Mouse (Mus musculus) embryo, embryonic 10 days (tissue): Measurements from ENCODE around the gene Neu3.

Experiments
- DNase-seq: peaks from one replicate; pipeline ENCODE4 v3.0.0-alpha.2; 2015; ENCODE audit warnings: low spot score

Gene Neu3

DNA sequence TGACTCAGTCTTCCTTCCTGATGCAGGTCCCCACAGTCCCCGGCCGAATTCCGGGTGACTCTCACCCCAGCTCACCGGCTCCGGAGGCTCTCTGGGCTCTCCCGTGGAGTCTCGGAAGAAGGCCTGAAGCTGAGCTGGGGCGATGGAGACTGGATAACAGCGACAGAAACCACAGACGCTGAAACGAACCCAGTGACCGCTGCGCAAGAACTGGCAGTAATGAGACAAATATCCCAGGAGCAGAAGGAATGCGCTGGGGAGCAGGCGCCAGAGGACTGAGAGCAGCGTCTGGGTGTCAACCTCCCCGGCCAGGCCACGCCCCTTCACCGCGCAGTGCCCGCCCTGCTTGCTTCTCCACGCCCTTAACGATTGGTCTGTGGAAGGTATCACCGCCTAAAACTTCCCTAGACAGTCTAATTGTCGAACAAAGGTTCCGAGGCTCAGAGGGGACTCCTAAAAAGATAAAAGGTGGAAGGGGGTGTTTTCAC, at the start of gene Neu3:
TSS of gene Neu3 (minus strand) at position 335 of the 488 bp plus-strand sequence.
- DNase-seq = peak; percentile 97

GRCm38 (mm10) chr7:99876345-99876744, 48.1 kb upstream of the Neu3 start:
- DNase-seq = peak; percentile 93

DNA sequence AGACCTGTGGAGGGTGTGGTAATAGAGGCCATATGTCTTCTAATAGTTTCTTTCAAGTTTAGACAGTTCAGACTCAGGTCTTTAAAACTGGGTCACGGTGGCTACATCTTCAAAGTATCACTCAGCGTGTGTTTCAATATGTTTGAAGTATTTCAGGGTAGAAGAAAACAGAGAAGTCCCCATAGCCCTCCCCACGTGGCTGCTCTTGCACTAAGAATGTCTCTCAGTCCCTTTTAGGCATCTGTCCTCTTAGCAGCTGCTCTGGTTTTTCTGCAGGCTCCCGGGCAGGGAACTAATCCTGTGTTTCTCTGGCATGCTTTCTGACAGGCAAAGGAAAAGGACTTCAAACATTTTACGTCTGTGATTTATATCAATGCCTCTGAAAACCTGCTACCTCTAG, 47.7 kb upstream of the Neu3 start:
- no peak for DNase-seq

DNA sequence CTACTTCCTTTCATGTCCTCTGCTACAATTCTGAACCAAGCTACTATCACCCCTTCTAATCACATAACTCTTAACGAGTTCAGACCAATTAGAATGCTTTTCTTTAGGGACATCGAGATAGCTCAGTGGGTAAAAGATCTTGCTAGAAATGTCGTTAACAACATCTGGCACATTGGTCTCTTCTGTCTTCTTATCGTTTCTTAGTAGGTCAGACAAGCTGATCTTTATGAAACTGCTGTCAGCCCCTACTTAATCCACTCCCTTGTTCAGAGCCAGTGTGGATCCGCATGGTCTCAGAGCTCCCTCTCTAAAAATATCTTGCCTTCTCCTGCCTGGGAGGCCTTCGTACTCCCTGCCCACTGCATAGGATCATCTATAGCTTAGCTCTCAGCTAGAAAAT, 45.7 kb upstream of the Neu3 start:
- no peak for DNase-seq

- no peak for DNase-seq
These were observed 41.1 kb upstream of the Neu3 start for GRCm38 (mm10) chr7:99869296-99869695.

DNA sequence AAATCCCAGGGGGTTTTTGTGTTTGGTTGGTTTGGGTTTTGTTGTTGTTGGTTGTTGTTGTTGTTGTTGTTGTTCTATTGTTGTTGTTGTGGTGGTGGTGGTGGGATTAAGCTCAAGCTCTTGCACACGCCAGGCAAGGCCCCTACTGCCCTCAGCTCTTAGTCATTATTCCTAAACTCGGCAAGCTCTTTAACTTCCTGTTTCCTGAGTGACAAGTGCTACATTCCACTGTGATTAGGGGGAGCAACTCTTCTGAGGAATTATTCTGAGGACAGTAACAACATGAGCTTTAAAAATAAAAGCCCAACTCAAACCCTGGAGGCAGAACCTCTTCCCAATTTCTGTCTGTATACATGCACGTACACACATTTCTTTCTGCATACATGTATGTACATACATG, 37.0 kb upstream of the Neu3 start:
- DNase-seq = peak; percentile 13

- DNase-seq = peak; percentile 71
These were observed 36.2 kb upstream of the Neu3 start for GRCm38 (mm10) chr7:99864241-99865028.

DNA sequence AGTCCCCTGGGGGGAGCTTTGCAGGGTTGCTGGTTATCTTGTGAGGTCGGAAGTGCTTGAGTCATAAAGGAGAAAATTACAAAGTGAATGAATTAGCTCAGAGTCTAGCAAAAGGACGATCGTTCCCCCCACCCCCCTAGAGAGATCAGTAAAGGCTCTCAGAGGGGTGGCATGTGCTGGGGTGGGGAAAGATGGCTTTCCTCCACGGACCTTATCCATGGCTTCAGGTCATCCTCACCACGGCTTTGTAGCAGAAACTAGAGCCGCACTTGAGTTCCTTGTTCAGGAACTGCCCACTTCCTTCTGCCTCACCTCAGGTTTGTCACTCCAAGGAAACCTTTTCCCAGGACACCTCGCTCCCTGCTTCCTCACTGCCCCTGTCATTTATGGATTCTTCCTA, 35.1 kb upstream of the Neu3 start, which contains the start of gene Spcs2:
TSS of gene Spcs2 (minus strand) at position 101 of the 400 bp plus-strand sequence.
- no peak for DNase-seq

GRCm38 (mm10) chr7:99858813-99859585, 30.8 kb upstream of the Neu3 start, which contains the start of gene Xrra1:
TSS of gene Xrra1 (plus strand) at chr7:99859116.
- peak; percentile 100 for DNase-seq

GRCm38 (mm10) chr7:99858175-99858812, 30.1 kb upstream of the Neu3 start:
- no peak for DNase-seq

GRCm38 (mm10) chr7:99856266-99856861, 28.1 kb upstream of the Neu3 start:
- DNase-seq = no peak

DNA sequence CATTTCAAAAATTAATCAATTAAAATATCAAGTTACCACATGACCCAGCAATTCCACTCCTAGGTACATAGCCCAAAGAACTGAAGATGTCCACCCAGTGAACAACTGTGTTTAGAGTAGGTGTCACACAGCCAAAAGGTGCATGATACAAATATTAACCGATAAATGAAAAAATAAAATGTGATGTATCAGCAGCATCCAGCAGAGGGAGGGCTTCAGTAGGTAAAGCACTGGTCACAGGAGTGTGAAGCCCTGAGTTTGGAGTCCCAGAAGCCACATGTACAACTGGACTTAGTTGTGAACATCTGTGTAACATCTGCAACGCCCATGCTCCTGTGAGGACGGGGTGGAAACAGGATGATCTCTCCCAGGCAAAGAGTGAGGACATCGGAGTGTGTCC, 26.1 kb upstream of the Neu3 start:
- DNase-seq = no peak

DNA sequence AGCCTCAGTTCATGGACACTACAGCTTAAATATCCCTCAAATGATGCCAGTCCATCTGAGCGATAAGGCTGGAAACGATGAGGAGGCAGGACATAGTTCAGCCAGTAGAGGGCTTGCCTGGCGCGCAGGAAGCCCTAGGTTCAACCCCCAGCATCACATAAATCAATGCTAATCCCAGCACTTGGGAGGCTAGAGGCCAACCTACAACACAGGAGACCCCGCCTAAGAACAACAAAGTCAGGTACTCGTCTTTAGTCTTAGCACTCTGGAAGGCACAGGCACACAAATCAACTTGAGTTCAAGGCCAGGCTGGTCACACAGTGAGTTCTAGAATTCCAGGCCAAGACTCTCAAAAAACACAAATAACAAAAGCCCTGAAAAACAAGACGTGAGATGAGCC, 25.1 kb upstream of the Neu3 start:
- DNase-seq = no peak

- DNase-seq = no peak
These were observed 23.4 kb upstream of the Neu3 start for GRCm38 (mm10) chr7:99851618-99852017.

- DNase-seq = no peak
These were observed 22.9 kb upstream of the Neu3 start for GRCm38 (mm10) chr7:99851121-99851520.

DNA sequence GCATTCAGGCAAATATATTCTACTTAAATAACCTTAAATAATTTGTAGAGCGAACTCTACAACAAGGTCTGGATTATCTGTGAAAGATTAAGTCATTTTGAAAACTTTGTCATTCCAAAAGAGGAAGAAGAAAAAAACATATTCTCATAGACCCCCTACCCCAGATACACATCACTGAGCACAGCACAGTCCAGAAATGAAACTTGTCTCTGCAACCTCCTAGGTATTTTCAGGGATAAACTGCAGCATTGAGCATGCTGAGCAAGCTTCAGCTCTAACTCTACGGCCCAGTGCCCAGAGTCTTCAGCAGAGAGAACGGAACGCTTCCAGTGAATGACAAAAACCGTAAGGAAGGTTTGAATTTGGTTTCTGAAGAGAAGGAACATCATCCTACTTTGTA, 22.3 kb upstream of the Neu3 start:
- no peak for DNase-seq

DNA sequence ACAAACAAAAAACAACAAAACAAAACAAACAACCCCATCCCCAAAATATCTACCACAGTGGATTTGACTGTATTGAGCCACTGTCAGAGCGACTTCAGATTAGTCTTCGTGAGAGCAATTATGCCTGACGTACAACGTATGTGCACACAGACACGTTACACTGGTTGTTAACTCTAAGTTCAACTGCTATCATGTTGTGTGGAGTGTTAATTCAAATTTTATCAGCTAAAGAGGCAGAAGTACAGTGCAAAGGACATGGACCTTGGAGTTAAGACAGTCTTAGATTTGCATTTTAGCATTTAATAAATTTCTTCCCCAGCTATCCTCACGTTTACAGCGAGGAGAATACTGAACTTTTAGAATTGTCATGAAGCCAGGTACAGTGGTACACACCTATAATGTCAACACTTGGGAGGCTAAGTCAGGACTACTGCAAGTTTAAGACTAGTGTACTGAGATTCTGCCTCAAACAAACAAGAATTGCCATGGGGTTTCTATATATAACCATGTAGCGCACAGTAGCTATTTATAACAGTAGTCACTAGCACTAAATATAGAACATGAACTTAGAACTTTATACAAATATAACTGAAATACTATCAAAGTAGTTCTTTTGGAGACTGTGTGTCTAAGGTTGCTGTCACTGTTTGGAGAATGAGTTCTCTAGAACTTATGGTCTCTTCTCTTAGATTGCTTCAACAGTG, 17.5 kb upstream of the Neu3 start:
- DNase-seq = no peak

- DNase-seq = no peak
These were observed 10.0 kb upstream of the Neu3 start for GRCm38 (mm10) chr7:99838241-99838640.

GRCm38 (mm10) chr7:99837358-99838071, 9.3 kb upstream of the Neu3 start:
- DNase-seq = no peak

DNA sequence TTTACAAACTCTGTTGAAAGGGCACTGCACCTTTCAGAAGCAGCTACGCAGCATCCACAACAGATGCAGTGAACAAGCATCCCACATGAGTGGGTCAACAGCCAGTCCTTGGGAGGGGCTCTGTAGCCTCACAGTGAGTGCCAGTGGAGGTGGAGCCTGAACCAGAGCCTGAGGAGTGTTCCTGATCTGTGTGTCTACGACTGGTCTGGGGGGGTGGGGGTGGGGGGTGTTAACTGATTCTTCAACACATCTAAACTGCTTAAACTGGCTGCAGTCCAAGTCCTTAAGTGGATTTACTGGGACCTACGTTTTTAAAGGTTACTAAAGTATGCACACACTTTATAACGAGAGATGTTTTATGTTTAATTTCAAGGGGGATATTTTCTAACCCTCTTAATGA, 8.6 kb upstream of the Neu3 start:
- DNase-seq = no peak

- no peak for DNase-seq
These were observed 6.2 kb upstream of the Neu3 start for GRCm38 (mm10) chr7:99834314-99834853.
